Mouse (Mus musculus) kidney, adult 2 months (tissue): ENCODE results near the gene Ncapg2.

Experiments used
- CTCF ChIP-seq: fragments of 200-500 bp; conservative IDR thresholded peaks from 2 replicates; pipeline ENCODE4 v1.5.1; 2011; ENCODE audit warnings: low read depth, mild to moderate bottlenecking, control low read depth, low read length, moderate library complexity, mixed read lengths; ENCODE audit not compliant: insufficient read depth, insufficient read length
- POLR2A ChIP-seq: fragments of 200-500 bp; IDR thresholded peaks from one replicate; pipeline ENCODE4 v1.6.1; 2011; ENCODE audit warnings: low read depth, low read length, control low read depth

- TF ChIP-seq POLR2A (no peak), CTCF (no peak)
Observed at GRCm38 (mm10) chr12:116500652-116501051, 95.5 kb downstream of the Ncapg2 start.
